Mouse (Mus musculus): ENCODE results near the gene Nsd2.
"Not testable (repeated sequence)": the region's sequence is repeated elsewhere in the genome, so short reads cannot be mapped to it uniquely, and the experiment has no call there.

The Nsd2 gene

GRCm38 (mm10) chr5:33851466-33851865, 30.9 kb downstream of the Nsd2 start:
- in situ Hi-C loops (cut with MboI, MseI) = no loop called here

GRCm38 (mm10) chr5:33853086-33853485, 32.6 kb downstream of the Nsd2 start:
- in situ Hi-C loops (cut with MboI, MseI) = no loop called here

- in situ Hi-C loops (cut with MboI, MseI) = no loop called here
Measured at GRCm38 (mm10) chr5:33854019-33854418, 33.5 kb downstream of the Nsd2 start.

- in situ Hi-C loops (cut with MboI, MseI) = no loop called here
Measured at GRCm38 (mm10) chr5:33857693-33858092, 37.2 kb downstream of the Nsd2 start.

GRCm38 (mm10) chr5:33875472-33875871, 54.9 kb downstream of the Nsd2 start:
- in situ Hi-C loops (cut with MboI, MseI) = loop anchor here (10.0 kb wide), 1 partner anchor 1071 kb away; no protein-coding TSS in a partner anchor

GRCm38 (mm10) chr5:33881118-33881517, 60.6 kb downstream of the Nsd2 start:
- in situ Hi-C loops (cut with MboI, MseI) = no loop called here

- in situ Hi-C loops (cut with MboI, MseI) = no loop called here
Measured at GRCm38 (mm10) chr5:33893406-33893805, 72.9 kb downstream of the Nsd2 start.

- in situ Hi-C loops (cut with MboI, MseI) = no loop called here
Measured at GRCm38 (mm10) chr5:33895116-33895515, 74.6 kb downstream of the Nsd2 start.

- in situ Hi-C loops (cut with MboI, MseI) = no loop called here
Measured at GRCm38 (mm10) chr5:33897158-33897557, 76.6 kb downstream of the Nsd2 start.

- in situ Hi-C loops (cut with MboI, MseI) = no loop called here
Measured at GRCm38 (mm10) chr5:33898671-33899070, 78.1 kb downstream of the Nsd2 start.

- in situ Hi-C loops (cut with MboI, MseI) = no loop called here
Measured at GRCm38 (mm10) chr5:33899245-33899644, 78.7 kb downstream of the Nsd2 start.

- in situ Hi-C loops (cut with MboI, MseI) = no loop called here
Measured at GRCm38 (mm10) chr5:33900101-33900500, 79.6 kb downstream of the Nsd2 start.

GRCm38 (mm10) chr5:33900701-33901263, 80.3 kb downstream of the Nsd2 start:
- in situ Hi-C loops (cut with MboI, MseI) = no loop called here

GRCm38 (mm10) chr5:33901278-33901677, 80.8 kb downstream of the Nsd2 start:
- in situ Hi-C loops (cut with MboI, MseI) = no loop called here

- in situ Hi-C loops (cut with MboI, MseI) = no loop called here
Measured at GRCm38 (mm10) chr5:33902696-33903095, 82.2 kb downstream of the Nsd2 start.

- in situ Hi-C loops (cut with MboI, MseI) = no loop called here
Measured at GRCm38 (mm10) chr5:33903176-33903575, 82.7 kb downstream of the Nsd2 start.

- in situ Hi-C loops (cut with MboI, MseI) = not testable (repeated sequence)
Measured at GRCm38 (mm10) chr5:33915031-33915430, 94.5 kb downstream of the Nsd2 start.

- in situ Hi-C loops (cut with MboI, MseI) = not testable (repeated sequence)
Measured at GRCm38 (mm10) chr5:33916616-33917015, 96.1 kb downstream of the Nsd2 start.

- in situ Hi-C loops (cut with MboI, MseI) = no loop called here
Measured at GRCm38 (mm10) chr5:33919466-33919865, 98.9 kb downstream of the Nsd2 start.

GRCm38 (mm10) chr5:33920037-33920436, 99.5 kb downstream of the Nsd2 start:
- in situ Hi-C loops (cut with MboI, MseI) = loop anchor here (5.0 kb wide), 1 partner anchor 248 kb away; no protein-coding TSS in a partner anchor

GRCm38 (mm10) chr5:33920924-33921323, 100.4 kb downstream of the Nsd2 start:
- in situ Hi-C loops (cut with MboI, MseI) = loop anchor here (5.0 kb wide), 1 partner anchor 249 kb away; no protein-coding TSS in a partner anchor

- in situ Hi-C loops (cut with MboI, MseI) = loop anchor here (5.0 kb wide), 1 partner anchor 249 kb away; no protein-coding TSS in a partner anchor
Measured at GRCm38 (mm10) chr5:33921486-33922235, 101.1 kb downstream of the Nsd2 start.

GRCm38 (mm10) chr5:33922566-33922965, 102.0 kb downstream of the Nsd2 start:
- in situ Hi-C loops (cut with MboI, MseI) = loop anchor here (5.0 kb wide), 1 partner anchor 250 kb away; no protein-coding TSS in a partner anchor

Measured in regulatory T cell (primary cell).